Mouse (Mus musculus): Measurements from ENCODE around the gene Fbln5.
A peak's percentile ranks its signal among the peaks of the same experiment; 100 is the strongest.

Gene Fbln5

DNA sequence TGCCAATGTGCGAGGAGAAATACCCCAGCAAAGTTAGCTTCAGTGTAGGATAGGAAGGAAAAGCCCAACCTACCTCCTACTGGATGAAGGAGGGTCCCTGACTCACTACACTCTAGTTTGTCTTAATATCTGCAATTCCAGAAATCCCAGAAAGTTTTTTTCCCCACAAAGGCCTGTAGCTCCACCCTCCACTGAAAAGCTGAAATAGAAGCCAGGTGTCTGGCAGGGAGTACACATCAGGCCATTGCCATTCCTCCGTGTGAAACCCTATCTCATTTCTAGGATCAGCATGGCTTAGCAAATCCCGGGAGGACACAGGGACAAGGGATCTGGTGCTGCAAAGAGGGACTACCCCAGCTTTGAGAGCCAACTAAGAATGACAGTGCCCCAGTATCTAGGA lies 55.8 kb downstream of the Fbln5 start:
- no peak for DNase-seq (ENCODE audit: inconsistent ontology term)

DNA sequence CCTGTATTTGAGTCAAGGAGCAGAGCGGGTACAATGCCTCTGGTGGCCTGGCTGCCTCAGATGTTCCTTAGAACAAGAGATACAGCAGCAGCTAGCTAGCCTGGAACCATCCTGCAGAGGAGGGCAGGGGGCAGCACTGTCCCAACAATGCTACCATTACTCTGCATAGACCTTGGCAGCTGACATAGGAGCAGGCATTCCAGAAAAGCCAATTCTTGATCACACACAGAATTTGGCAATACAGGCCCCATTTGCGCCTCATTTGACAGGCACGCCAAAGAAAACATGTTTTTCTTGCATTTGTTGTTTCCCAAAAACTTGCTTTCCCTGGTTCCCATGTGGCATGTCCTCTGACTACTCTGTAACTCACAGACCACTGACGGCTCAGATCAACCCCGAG lies 56.8 kb downstream of the Fbln5 start:
- DNase-seq (ENCODE audit: inconsistent ontology term): no peak

GRCm38 (mm10) chr12:101759440-101760045 lies 59.3 kb downstream of the Fbln5 start:
- DNase-seq (ENCODE audit: inconsistent ontology term): no peak

- no peak for DNase-seq (ENCODE audit: inconsistent ontology term)
These were observed 60.2 kb downstream of the Fbln5 start for GRCm38 (mm10) chr12:101758698-101759097.

DNA sequence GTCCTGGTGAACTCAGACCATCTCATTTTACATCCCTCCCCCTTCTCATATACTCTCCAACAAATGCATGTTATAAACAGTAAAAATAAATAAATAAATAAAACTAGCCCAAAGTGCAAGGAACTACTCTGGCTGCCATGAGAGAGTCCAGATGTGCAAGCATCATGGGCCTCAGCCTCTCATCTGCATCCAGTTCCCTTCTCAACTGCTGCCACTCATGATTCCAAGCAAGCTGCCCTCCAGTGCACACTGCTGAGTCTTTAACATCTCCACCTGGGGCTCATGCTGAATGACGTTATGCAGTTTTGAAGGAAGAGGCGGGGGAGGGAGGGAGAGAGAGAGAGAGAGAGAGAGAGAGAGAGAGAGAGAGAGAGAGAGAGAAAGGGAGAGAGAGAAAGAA lies 76.5 kb downstream of the Fbln5 start:
- DNase-seq (ENCODE audit: inconsistent ontology term): no peak

GRCm38 (mm10) chr12:101740486-101740885 lies 78.4 kb downstream of the Fbln5 start:
- no peak for DNase-seq (ENCODE audit: inconsistent ontology term)

- no peak for DNase-seq (ENCODE audit: inconsistent ontology term)
These were observed 78.8 kb downstream of the Fbln5 start for GRCm38 (mm10) chr12:101740045-101740444.

DNA sequence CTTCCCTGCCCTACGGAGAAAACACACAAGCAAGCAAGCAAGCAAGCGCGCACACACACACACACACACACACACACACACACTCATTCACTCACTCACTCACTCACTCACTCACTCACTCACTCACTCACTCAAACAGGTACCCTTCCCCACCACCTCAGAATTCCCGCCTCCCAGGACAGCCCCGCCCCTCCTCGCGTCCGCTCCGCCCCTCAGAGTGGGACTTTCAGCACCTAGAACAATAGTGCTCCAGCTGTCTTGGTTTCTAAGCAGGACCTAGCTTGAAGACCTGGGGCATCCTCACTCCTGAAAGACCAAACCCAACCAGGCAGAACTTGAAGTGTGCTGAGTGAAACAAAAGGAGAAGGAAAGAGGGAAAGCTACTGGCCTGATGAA lies 100.1 kb downstream of the Fbln5 start:
- peak; percentile 38 for DNase-seq (ENCODE audit: inconsistent ontology term)

DNA sequence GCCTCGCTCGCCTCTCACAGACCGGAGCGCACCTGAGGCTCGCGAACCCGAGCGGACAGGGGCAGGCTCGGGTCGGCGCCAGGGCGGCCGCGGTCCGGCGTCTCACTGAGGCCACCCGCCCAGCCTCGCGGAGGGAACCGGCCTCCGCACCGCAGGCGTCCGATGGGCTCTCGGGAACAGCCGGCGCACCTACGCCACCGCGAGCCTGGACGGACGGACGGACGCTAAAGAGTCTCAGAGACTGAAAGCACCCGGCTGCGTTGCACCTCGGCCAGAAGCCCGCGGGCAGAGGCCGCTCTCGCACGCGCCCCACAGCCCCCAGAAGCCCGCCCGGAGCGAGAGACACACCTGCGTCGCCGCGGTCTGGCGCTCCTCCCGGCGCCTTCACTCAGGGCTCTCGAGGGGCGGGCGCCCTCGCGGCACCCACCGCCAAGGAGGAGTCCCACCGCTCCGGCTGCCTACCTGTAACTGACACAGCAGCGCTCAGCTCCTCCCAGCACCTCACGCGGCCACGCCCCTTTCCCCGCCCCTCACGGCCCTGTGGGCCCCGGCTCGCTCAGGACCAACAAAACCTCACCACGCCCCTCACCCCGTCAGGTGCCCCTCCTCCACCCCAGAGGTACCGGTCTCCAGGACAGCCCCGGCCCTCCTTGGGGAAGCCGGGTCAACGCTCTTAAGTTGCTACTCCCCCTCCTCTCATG lies 100.7 kb downstream of the Fbln5 start, which contains the start of gene Tc2n:
Gene Tc2n (minus strand): TSS at position 470 of the 701 bp plus-strand sequence.
- DNase-seq (ENCODE audit: inconsistent ontology term): peak; percentile 74

- DNase-seq (ENCODE audit: inconsistent ontology term): no peak
These were observed 119.7 kb downstream of the Fbln5 start for GRCm38 (mm10) chr12:101699176-101699575.
